Mouse (Mus musculus): ENCODE data around the gene Zc3h12c. TPM values are rescaled to one million over a fixed set of nuclear protein-coding genes. Genes with fewer than 3 reads are reported as not detected.

Gene Zc3h12c
- polyA plus RNA-seq, 1 experiment from 2014 or later: 9.2 TPM

GRCm38 (mm10) chr9:52130348-52130747 lies 38.0 kb downstream of the Zc3h12c start:
- no peak overlapping the region for H3K27ac ChIP-seq (ENCODE audit: low read depth, low read length)
- H3K4me2 ChIP-seq (ENCODE audit: low read depth): no peak overlapping the region
- H3K27me3 ChIP-seq (ENCODE audit: control insufficient read depth, insufficient read depth, low read length): no peaks in the 10 kb centered on the region
- H3K9me3 ChIP-seq (ENCODE audit: control insufficient read depth, low read length): no peaks in the 10 kb centered on the region
- ATAC-seq (ENCODE audit: insufficient read depth, low FRiP score, low TSS enrichment): no peak
- no peak for DNase-seq (ENCODE audit: low spot score)
- H3K4me3 ChIP-seq (ENCODE audit: low read depth, low read length): no peak overlapping the region
- no peak overlapping the region for H3K9ac ChIP-seq (ENCODE audit: low read length)
- 75% methylated on average over 4 of the region's 4 CpGs for WGBS
- H3K4me1 ChIP-seq (ENCODE audit: control insufficient read depth, insufficient read depth, low read length): no peaks in the 10 kb centered on the region
- peaks cover 2% of the 10 kb centered on the region; the same call in 1 of the 2 replicates for H3K36me3 ChIP-seq (ENCODE audit: control insufficient read depth, insufficient read depth, low read length)

- no peaks in the 10 kb centered on the region for H3K9me3 ChIP-seq (ENCODE audit: control insufficient read depth, low read length)
- no peak overlapping the region for H3K4me2 ChIP-seq (ENCODE audit: low read depth)
- H3K9ac ChIP-seq (ENCODE audit: low read length): no peak overlapping the region
- H3K27ac ChIP-seq (ENCODE audit: low read depth, low read length): no peak overlapping the region
- WGBS: 95% methylated on average over 6 of the region's 6 CpGs
- H3K4me1 ChIP-seq (ENCODE audit: control insufficient read depth, insufficient read depth, low read length): no peaks in the 10 kb centered on the region
- H3K36me3 ChIP-seq (ENCODE audit: control insufficient read depth, insufficient read depth, low read length): peaks cover 2% of the 10 kb centered on the region; the same call in 1 of the 2 replicates
- no peak overlapping the region for H3K4me3 ChIP-seq (ENCODE audit: low read depth, low read length)
- DNase-seq (ENCODE audit: low spot score): no peak
- ATAC-seq (ENCODE audit: insufficient read depth, low FRiP score, low TSS enrichment): no peak
- no peaks in the 10 kb centered on the region for H3K27me3 ChIP-seq (ENCODE audit: control insufficient read depth, insufficient read depth, low read length)
These were observed 43.1 kb downstream of the Zc3h12c start for GRCm38 (mm10) chr9:52125225-52125624.

- ATAC-seq (ENCODE audit: insufficient read depth, low FRiP score, low TSS enrichment): no peak
- Histone ChIP-seq H3K36me3 (ENCODE audit: control insufficient read depth, insufficient read depth, low read length) (peaks cover 2% of the 10 kb centered on the region; the same call in 1 of the 2 replicates), H3K4me3 (ENCODE audit: low read depth, low read length) (no peak overlapping the region)
These were observed 49.2 kb downstream of the Zc3h12c start for GRCm38 (mm10) chr9:52119212-52119611.

GRCm38 (mm10) chr9:52113091-52113490 lies 55.3 kb downstream of the Zc3h12c start:
- H3K4me1 ChIP-seq (ENCODE audit: control insufficient read depth, insufficient read depth, low read length): no peaks in the 10 kb centered on the region
- no peaks in the 10 kb centered on the region for H3K9me3 ChIP-seq (ENCODE audit: control insufficient read depth, low read length)
- 92% methylated on average over 5 of the region's 5 CpGs for WGBS
- H3K27ac ChIP-seq (ENCODE audit: low read depth, low read length): no peak overlapping the region
- H3K9ac ChIP-seq (ENCODE audit: low read length): no peak overlapping the region
- no peak for ATAC-seq (ENCODE audit: insufficient read depth, low FRiP score, low TSS enrichment)
- no peak for DNase-seq (ENCODE audit: low spot score)
- H3K27me3 ChIP-seq (ENCODE audit: control insufficient read depth, insufficient read depth, low read length): no peaks in the 10 kb centered on the region
- no peak overlapping the region for H3K4me3 ChIP-seq (ENCODE audit: low read depth, low read length)
- H3K4me2 ChIP-seq (ENCODE audit: low read depth): no peak overlapping the region
- no peaks in the 10 kb centered on the region; the same call in 1 of the 2 replicates for H3K36me3 ChIP-seq (ENCODE audit: control insufficient read depth, insufficient read depth, low read length)

More at GRCm38 (mm10) chr9:52119212-52119611, 49.2 kb downstream of the Zc3h12c start:
- Histone ChIP-seq H3K9me3 (ENCODE audit: control insufficient read depth, low read length) (no peaks in the 10 kb centered on the region), H3K4me2 (ENCODE audit: low read depth) (no peak overlapping the region), H3K4me1 (ENCODE audit: control insufficient read depth, insufficient read depth, low read length) (no peaks in the 10 kb centered on the region), H3K9ac (ENCODE audit: low read length) (no peak overlapping the region), H3K27ac (ENCODE audit: low read depth, low read length) (no peak overlapping the region), H3K27me3 (ENCODE audit: control insufficient read depth, insufficient read depth, low read length) (no peaks in the 10 kb centered on the region)
- WGBS: 89% methylated on average over 4 of the region's 4 CpGs
- no peak for DNase-seq (ENCODE audit: low spot score)

GRCm38 (mm10) chr9:52110738-52111137 lies 57.6 kb downstream of the Zc3h12c start:
- DNase-seq (ENCODE audit: low spot score) (no peak), ATAC-seq (ENCODE audit: insufficient read depth, low FRiP score, low TSS enrichment) (no peak)
- Histone ChIP-seq H3K9me3 (ENCODE audit: control insufficient read depth, low read length) (no peaks in the 10 kb centered on the region), H3K27ac (ENCODE audit: low read depth, low read length) (no peak overlapping the region), H3K9ac (ENCODE audit: low read length) (no peak overlapping the region), H3K27me3 (ENCODE audit: control insufficient read depth, insufficient read depth, low read length) (no peaks in the 10 kb centered on the region), H3K4me1 (ENCODE audit: control insufficient read depth, insufficient read depth, low read length) (no peaks in the 10 kb centered on the region), H3K4me3 (ENCODE audit: low read depth, low read length) (no peak overlapping the region), H3K4me2 (ENCODE audit: low read depth) (no peak overlapping the region), H3K36me3 (ENCODE audit: control insufficient read depth, insufficient read depth, low read length) (no peaks in the 10 kb centered on the region; the same call in 1 of the 2 replicates)
- WGBS: 90% methylated on average over 3 of the region's 3 CpGs

GRCm38 (mm10) chr9:52107161-52107560 lies 61.2 kb downstream of the Zc3h12c start:
- ATAC-seq (ENCODE audit: insufficient read depth, low FRiP score, low TSS enrichment): no peak
- no peak for DNase-seq (ENCODE audit: low spot score)
- H3K4me3 ChIP-seq (ENCODE audit: low read depth, low read length): no peak overlapping the region
- H3K9ac ChIP-seq (ENCODE audit: low read length): no peak overlapping the region
- no peak overlapping the region for H3K4me2 ChIP-seq (ENCODE audit: low read depth)
- H3K9me3 ChIP-seq (ENCODE audit: control insufficient read depth, low read length): no peaks in the 10 kb centered on the region
- H3K27me3 ChIP-seq (ENCODE audit: control insufficient read depth, insufficient read depth, low read length): no peaks in the 10 kb centered on the region
- H3K4me1 ChIP-seq (ENCODE audit: control insufficient read depth, insufficient read depth, low read length): no peaks in the 10 kb centered on the region
- H3K27ac ChIP-seq (ENCODE audit: low read depth, low read length): no peak overlapping the region
- WGBS: 96% methylated on average over 3 of the region's 3 CpGs
- no peaks in the 10 kb centered on the region for H3K36me3 ChIP-seq (ENCODE audit: control insufficient read depth, insufficient read depth, low read length)

- Histone ChIP-seq H3K9ac (ENCODE audit: low read length) (no peak overlapping the region), H3K27me3 (ENCODE audit: control insufficient read depth, insufficient read depth, low read length) (no peaks in the 10 kb centered on the region), H3K36me3 (ENCODE audit: control insufficient read depth, insufficient read depth, low read length) (no peaks in the 10 kb centered on the region), H3K27ac (ENCODE audit: low read depth, low read length) (no peak overlapping the region), H3K4me1 (ENCODE audit: control insufficient read depth, insufficient read depth, low read length) (no peaks in the 10 kb centered on the region), H3K9me3 (ENCODE audit: control insufficient read depth, low read length) (no peaks in the 10 kb centered on the region), H3K4me3 (ENCODE audit: low read depth, low read length) (no peak overlapping the region), H3K4me2 (ENCODE audit: low read depth) (no peak overlapping the region)
- DNase-seq (ENCODE audit: low spot score): no peak
- no peak for ATAC-seq (ENCODE audit: insufficient read depth, low FRiP score, low TSS enrichment)
- 83% methylated on average over 6 of the region's 6 CpGs for WGBS
These were observed 62.9 kb downstream of the Zc3h12c start for GRCm38 (mm10) chr9:52105423-52105822.

- Histone ChIP-seq H3K9me3 (ENCODE audit: control insufficient read depth, low read length) (no peaks in the 10 kb centered on the region), H3K4me3 (ENCODE audit: low read depth, low read length) (no peak overlapping the region), H3K27ac (ENCODE audit: low read depth, low read length) (no peak overlapping the region), H3K4me1 (ENCODE audit: control insufficient read depth, insufficient read depth, low read length) (no peaks in the 10 kb centered on the region), H3K27me3 (ENCODE audit: control insufficient read depth, insufficient read depth, low read length) (no peaks in the 10 kb centered on the region), H3K36me3 (ENCODE audit: control insufficient read depth, insufficient read depth, low read length) (no peaks in the 10 kb centered on the region), H3K9ac (ENCODE audit: low read length) (no peak overlapping the region), H3K4me2 (ENCODE audit: low read depth) (no peak overlapping the region)
- DNase-seq (ENCODE audit: low spot score): no peak
- no peak for ATAC-seq (ENCODE audit: insufficient read depth, low FRiP score, low TSS enrichment)
- 83% methylated on average over 8 of the region's 8 CpGs for WGBS
These were observed 64.2 kb downstream of the Zc3h12c start for GRCm38 (mm10) chr9:52104225-52104615.

GRCm38 (mm10) chr9:52103448-52104224 lies 64.7 kb downstream of the Zc3h12c start:
- H3K9ac ChIP-seq (ENCODE audit: low read length): no peak overlapping the region
- H3K9me3 ChIP-seq (ENCODE audit: control insufficient read depth, low read length): no peaks in the 10 kb centered on the region
- no peak for ATAC-seq (ENCODE audit: insufficient read depth, low FRiP score, low TSS enrichment)
- H3K27ac ChIP-seq (ENCODE audit: low read depth, low read length): no peak overlapping the region
- H3K36me3 ChIP-seq (ENCODE audit: control insufficient read depth, insufficient read depth, low read length): no peaks in the 10 kb centered on the region
- H3K4me3 ChIP-seq (ENCODE audit: low read depth, low read length): no peak overlapping the region
- no peak for DNase-seq (ENCODE audit: low spot score)
- H3K27me3 ChIP-seq (ENCODE audit: control insufficient read depth, insufficient read depth, low read length): no peaks in the 10 kb centered on the region
- no peak overlapping the region for H3K4me2 ChIP-seq (ENCODE audit: low read depth)
- H3K4me1 ChIP-seq (ENCODE audit: control insufficient read depth, insufficient read depth, low read length): no peaks in the 10 kb centered on the region
- 80% methylated on average over 9 of the region's 9 CpGs for WGBS
